Mouse (Mus musculus) duodenum, adult 2 months (tissue): ENCODE data around the gene Tmem260. TPM values are rescaled to one million over a fixed set of nuclear protein-coding genes. Genes with fewer than 3 reads are reported as not detected.

Experiments
- polyA plus RNA-seq: library from polyadenylated mRNA; depleted of rRNA; stranded (reverse); fragments of >200 nt; gene quantifications from 2 replicates; pipeline ENCODE4 v1.2.3, GENCODE M21; 2012; ENCODE audit warnings: low replicate concordance; rRNA removed

Gene Tmem260
- polyA plus RNA-seq = 10.8 and 12.2 TPM in 2 replicates

DNA sequence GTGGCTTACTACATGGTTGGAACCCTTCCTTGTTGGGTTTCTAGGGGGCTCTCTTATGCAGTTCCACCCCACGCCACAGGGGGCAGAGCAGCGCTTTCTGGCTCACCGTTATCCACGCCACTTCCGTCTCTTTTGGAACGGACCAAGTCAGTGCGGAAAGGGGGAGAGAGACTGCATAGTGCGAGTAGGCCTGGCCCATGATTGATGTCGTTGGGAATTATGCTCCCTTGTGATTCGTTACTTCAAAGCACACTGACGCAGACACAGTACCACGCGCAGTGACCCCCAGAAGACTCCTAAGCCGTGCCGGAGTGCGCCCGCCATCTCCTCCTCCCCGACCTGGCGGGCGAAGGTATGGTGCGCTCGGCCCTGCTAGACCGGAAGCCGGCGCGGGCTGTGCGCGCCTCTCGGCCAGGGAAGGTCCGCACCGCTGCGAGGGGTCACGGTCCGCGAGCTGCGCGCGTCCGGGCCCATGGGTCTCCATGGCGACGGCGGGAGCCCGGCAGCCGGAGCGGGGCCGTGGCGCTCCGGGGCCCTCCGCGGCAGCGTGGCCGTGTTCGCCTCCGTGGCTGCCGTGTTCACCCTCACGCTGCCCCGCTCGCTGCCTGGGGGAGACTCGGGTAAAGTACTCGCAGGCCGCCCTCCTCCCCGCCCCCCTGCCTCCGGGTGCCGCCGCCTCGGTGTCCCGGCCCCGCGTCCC lies at the start of gene Tmem260:
Tmem260 (plus strand) TSS at position 141 of the 700 bp plus-strand sequence.

Other genes with a start within 250 kb of the Tmem260 start
- gene Otx2, start 227.7 kb downstream of the Tmem260 start, polyA plus RNA-seq = not detected in 2 replicates